Mouse (Mus musculus): ENCODE measurements around the gene Prrt1. TPM values are rescaled to one million over a fixed set of nuclear protein-coding genes. Genes with fewer than 3 reads are reported as not detected.

Prrt1 gene
- total and polyA plus RNA-seq, 3 experiments: 1.0 TPM; not detected in 2

DNA sequence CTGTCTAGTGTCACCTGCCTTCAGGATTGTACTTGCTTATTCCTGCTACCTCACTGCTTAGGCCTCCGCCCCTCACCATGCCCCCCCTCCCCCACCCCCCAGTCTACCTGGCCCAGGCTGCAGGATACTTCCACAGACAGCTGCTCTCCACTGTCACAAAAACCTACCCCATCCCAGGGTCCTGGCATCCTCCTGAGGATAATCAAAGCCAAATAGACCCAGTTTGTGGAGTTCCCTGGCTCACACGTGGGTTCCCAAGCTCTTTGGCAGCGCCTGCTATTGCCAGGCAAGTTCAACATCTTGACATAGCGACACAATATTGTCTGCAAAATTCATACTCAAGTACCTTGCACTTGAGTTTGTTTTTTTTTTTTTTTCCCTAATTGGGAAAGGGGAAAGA lies 51.3 kb downstream of the Prrt1 start:
- DNase-seq (ENCODE audit: low read depth, low spot score): no peak
- Histone ChIP-seq H3K27ac (ENCODE audit: control insufficient read depth, low read depth, low read length) (no peak overlapping the region), H3K4me1 (ENCODE audit: control insufficient read depth in 1 of 2, insufficient read depth in 2 of 2, low read length in 2 of 2) (no peaks in the 10 kb centered on the region; a peak in 1 of 4 replicates), H3K79me2 (ENCODE audit: control insufficient read depth, insufficient read depth, low read length, poor library complexity) (no peaks in the 10 kb centered on the region), H3K9ac (ENCODE audit: control insufficient read depth, low read depth, low read length, poor library complexity, severe bottlenecking) (no peak overlapping the region), H3K36me3 (ENCODE audit: control insufficient read depth in 1 of 2, insufficient read depth in 2 of 2, low read length in 2 of 2) (no peaks in the 10 kb centered on the region), H3K27me3 (ENCODE audit: control insufficient read depth in 1 of 2, insufficient read depth in 2 of 2, low read length in 2 of 2) (no peaks in the 10 kb centered on the region), H3K4me3 (ENCODE audit: control insufficient read depth in 1 of 2, insufficient read depth in 1 of 2, low read depth in 2 of 2, low read length in 2 of 2) (no peak overlapping the region), H3K9me3 (replicated peaks; ENCODE audit: insufficient read depth, low read length) (no peaks in the 10 kb centered on the region)
- TF ChIP-seq MXI1 (IDR thresholded peaks at IDR 0.05; ENCODE audit: low read depth, low read length) (no peak), JUND (IDR thresholded peaks at IDR 0.05; ENCODE audit: low read depth, low read length) (no peak), EP300 (IDR thresholded peaks at IDR 0.05; ENCODE audit: low read depth in 1 of 2, low read length in 2 of 2) (no peak), ETS1 (IDR thresholded peaks at IDR 0.05; ENCODE audit: low read depth, low read length) (no peak), POLR2AphosphoS5 (IDR thresholded peaks at IDR 0.05; ENCODE audit: borderline replicate concordance, low read depth, low read length) (no peak), POLR2A (IDR thresholded peaks at IDR 0.05; ENCODE audit: control insufficient read depth in 1 of 2, insufficient read depth in 1 of 2, low read depth in 1 of 2, low read length in 2 of 2, poor library complexity in 1 of 2) (no peak), ZNF384 (IDR thresholded peaks at IDR 0.05; ENCODE audit: low read depth, low read length) (no peak), GABPA (IDR thresholded peaks at IDR 0.05; ENCODE audit: low read depth, low read length) (no peak), CHD1 (IDR thresholded peaks at IDR 0.05; ENCODE audit: low read depth, low read length) (no peak), NELFE (IDR thresholded peaks at IDR 0.05; ENCODE audit: low read depth, low read length) (no peak), MEF2A (IDR thresholded peaks at IDR 0.05; ENCODE audit: extremely low read depth, insufficient replicate concordance, low read depth, low read length, poor library complexity, severe bottlenecking) (no peak), ZMIZ1 (IDR thresholded peaks at IDR 0.05; ENCODE audit: low read depth, low read length) (no peak)

DNA sequence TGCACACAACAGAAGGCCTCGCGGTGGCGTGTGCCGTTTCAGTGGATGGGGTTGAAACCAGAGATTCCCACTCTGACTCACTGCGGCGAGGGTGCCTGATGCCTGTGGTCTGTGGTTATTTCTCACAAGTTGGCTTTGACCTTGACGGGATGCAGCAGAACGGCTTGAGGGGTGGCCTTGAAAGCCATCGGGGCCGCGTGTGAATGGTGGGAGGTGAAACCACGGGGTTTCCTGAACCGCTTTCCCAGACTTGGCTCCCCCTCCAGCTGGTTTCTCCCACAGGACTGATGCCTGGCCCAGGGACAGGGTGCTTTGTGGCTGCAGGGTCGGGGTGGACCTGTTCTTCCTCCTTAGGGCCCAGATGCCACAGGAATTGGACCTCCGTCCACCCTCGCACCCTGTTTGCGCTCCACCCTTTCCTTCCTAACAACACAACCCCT lies 51.8 kb downstream of the Prrt1 start:
- Histone ChIP-seq H3K79me2 (ENCODE audit: control insufficient read depth, insufficient read depth, low read length, poor library complexity) (no peaks in the 10 kb centered on the region), H3K4me1 (ENCODE audit: control insufficient read depth in 1 of 2, insufficient read depth in 2 of 2, low read length in 2 of 2) (no peaks in the 10 kb centered on the region; a peak in 1 of 4 replicates), H3K36me3 (ENCODE audit: control insufficient read depth in 1 of 2, insufficient read depth in 2 of 2, low read length in 2 of 2) (no peaks in the 10 kb centered on the region), H3K27ac (ENCODE audit: control insufficient read depth, low read depth, low read length) (no peak overlapping the region), H3K9me3 (replicated peaks; ENCODE audit: insufficient read depth, low read length) (no peaks in the 10 kb centered on the region), H3K4me3 (ENCODE audit: control insufficient read depth in 1 of 2, insufficient read depth in 1 of 2, low read depth in 2 of 2, low read length in 2 of 2) (no peak overlapping the region), H3K27me3 (ENCODE audit: control insufficient read depth in 1 of 2, insufficient read depth in 2 of 2, low read length in 2 of 2) (no peaks in the 10 kb centered on the region), H3K9ac (ENCODE audit: control insufficient read depth, low read depth, low read length, poor library complexity, severe bottlenecking) (no peak overlapping the region)
- TF ChIP-seq ZC3H11A (IDR thresholded peaks at IDR 0.05; ENCODE audit: low read depth, low read length) (no peak), POLR2A (IDR thresholded peaks at IDR 0.05; ENCODE audit: control insufficient read depth in 1 of 2, insufficient read depth in 1 of 2, low read depth in 1 of 2, low read length in 2 of 2, poor library complexity in 1 of 2) (no peak), CHD2 (IDR thresholded peaks at IDR 0.05; ENCODE audit: low read length) (no peak), GABPA (IDR thresholded peaks at IDR 0.05; ENCODE audit: low read depth, low read length) (no peak), JUND (IDR thresholded peaks at IDR 0.05; ENCODE audit: low read depth, low read length) (no peak), ETS1 (IDR thresholded peaks at IDR 0.05; ENCODE audit: low read depth, low read length) (no peak), RCOR1 (IDR thresholded peaks at IDR 0.05; ENCODE audit: low read depth, low read length) (no peak), ELF1 (IDR thresholded peaks at IDR 0.05; ENCODE audit: low read depth, low read length) (no peak), KAT2A (conservative IDR thresholded peaks at IDR 0.05; ENCODE audit: low read depth, low read length) (no peak), MAZ (IDR thresholded peaks at IDR 0.05; ENCODE audit: low read depth, low read length) (no peak), USF1 (IDR thresholded peaks at IDR 0.05; ENCODE audit: low read depth, low read length) (no peak), RAD21 (IDR thresholded peaks at IDR 0.05; ENCODE audit: low read depth, low read length) (no peak), MXI1 (IDR thresholded peaks at IDR 0.05; ENCODE audit: low read depth, low read length) (no peak), POLR2AphosphoS2 (IDR thresholded peaks at IDR 0.05; ENCODE audit: low read length) (no peak), ZKSCAN1 (IDR thresholded peaks at IDR 0.05; ENCODE audit: low read depth, low read length) (no peak)
- DNase-seq (ENCODE audit: low read depth, low spot score): no peak

Measured in MEL (cell line).